Mouse (Mus musculus) kidney, postnatal 10 days (tissue): ENCODE data around the gene Gart.

Experiments used
- DNase-seq: peaks from one replicate; pipeline ENCODE4 v3.0.0; 2021; ENCODE audit warnings: mixed read lengths

Gene Gart

GRCm38 (mm10) chr16:91646681-91647419, at the start of gene Gart:
TSS of gene Gart (minus strand) at chr16:91646952.
- DNase-seq, result peak; percentile 96

- no peak for DNase-seq
These were observed 48.5 kb upstream of the Gart start for GRCm38 (mm10) chr16:91695108-91695755.

GRCm38 (mm10) chr16:91694455-91695084, 47.8 kb upstream of the Gart start:
- peak; percentile 91 for DNase-seq

- DNase-seq, result no peak
These were observed 43.0 kb upstream of the Gart start for GRCm38 (mm10) chr16:91689791-91690190.

- peak; percentile 98 for DNase-seq
These were observed 42.0 kb upstream of the Gart start, which contains the start of gene Donson for GRCm38 (mm10) chr16:91688619-91689334. TSS of gene Donson (minus strand) at chr16:91688770.

GRCm38 (mm10) chr16:91688023-91688618, 41.4 kb upstream of the Gart start:
- DNase-seq, result no peak

- DNase-seq, result no peak
These were observed 39.6 kb upstream of the Gart start for GRCm38 (mm10) chr16:91686369-91686768.

- no peak for DNase-seq
These were observed 38.8 kb upstream of the Gart start for GRCm38 (mm10) chr16:91685526-91685925.

- no peak for DNase-seq
These were observed 33.9 kb upstream of the Gart start for GRCm38 (mm10) chr16:91680656-91681055.

GRCm38 (mm10) chr16:91678147-91678911, 31.6 kb upstream of the Gart start:
- DNase-seq, result no peak

GRCm38 (mm10) chr16:91674500-91674899, 27.7 kb upstream of the Gart start:
- DNase-seq, result no peak

GRCm38 (mm10) chr16:91663795-91664194, 17.0 kb upstream of the Gart start:
- no peak for DNase-seq

- no peak for DNase-seq
These were observed 15.6 kb upstream of the Gart start for GRCm38 (mm10) chr16:91662336-91662735.

GRCm38 (mm10) chr16:91661397-91661796, 14.6 kb upstream of the Gart start:
- no peak for DNase-seq

GRCm38 (mm10) chr16:91659798-91660197, 13.0 kb upstream of the Gart start:
- DNase-seq, result no peak

GRCm38 (mm10) chr16:91658471-91658870, 11.7 kb upstream of the Gart start:
- DNase-seq, result no peak

- no peak for DNase-seq
These were observed 10.5 kb upstream of the Gart start for GRCm38 (mm10) chr16:91657285-91657684.

GRCm38 (mm10) chr16:91655285-91655684, 8.5 kb upstream of the Gart start:
- no peak for DNase-seq

GRCm38 (mm10) chr16:91652191-91652590, 5.4 kb upstream of the Gart start:
- no peak for DNase-seq

GRCm38 (mm10) chr16:91649781-91650180, 3.0 kb upstream of the Gart start:
- DNase-seq, result no peak

- no peak for DNase-seq
These were observed 2.5 kb upstream of the Gart start for GRCm38 (mm10) chr16:91649246-91649645.

GRCm38 (mm10) chr16:91648220-91648550, 1.4 kb upstream of the Gart start:
- peak; percentile 93 for DNase-seq
